Mouse (Mus musculus) ovary, adult 18-20 months (tissue): ENCODE results near the gene Gm21170.
"Not testable (repeated sequence)": the region's sequence is repeated elsewhere in the genome, so short reads cannot be mapped to it uniquely, and the experiment has no call there.

Source experiments
- DNase-seq: peaks from one replicate; pipeline ENCODE4 v3.0.0; 2022; ENCODE audit warnings: low spot score, mixed read lengths

Gm21170 gene

DNA sequence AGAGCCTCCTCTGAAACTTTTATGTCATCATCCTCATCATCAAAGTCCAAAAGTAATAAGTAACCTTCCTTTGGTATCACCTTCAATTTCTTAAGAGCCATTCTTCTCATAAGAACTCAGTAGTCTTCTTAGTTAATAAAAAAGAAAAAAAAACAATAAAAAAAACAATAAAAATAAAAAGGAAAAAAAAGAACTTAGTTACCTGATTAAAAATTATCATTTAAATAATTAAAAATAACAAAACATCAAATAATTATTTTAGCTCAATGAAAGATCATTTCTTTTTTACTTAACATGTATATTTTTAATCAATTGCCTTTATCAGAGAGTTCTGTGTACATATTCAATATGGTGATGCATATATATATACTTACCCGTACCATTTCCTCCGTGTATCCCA, at the start of gene Gm21170:
Gm21170 (minus strand) TSS at position 101 of the 400 bp plus-strand sequence.
- DNase-seq: not testable (repeated sequence)
